Mouse (Mus musculus) heart, embryonic 12.5 days (tissue): Measurements from ENCODE around the gene Ttc30a2. TPM values are rescaled to one million over a fixed set of nuclear protein-coding genes. Genes with fewer than 3 reads are reported as not detected.

Experiments used
- ATAC-seq: fragments of 200-750 bp; cut with Nextera tagmentation; 2 replicates; pipeline ENCODE4 v1.8.0; 2017; ENCODE audit warnings: moderate TSS enrichment, moderate library complexity; ENCODE audit not compliant: insufficient number of reproducible peaks, low FRiP score
- H3K27ac ChIP-seq: fragments of 300-500 bp; sonication (generic); 2 replicates; pipeline ENCODE4 v1.5.1; 2016; ENCODE audit warnings: mild to moderate bottlenecking, moderate library complexity; ENCODE audit not compliant: poor library complexity, severe bottlenecking
- H3K27me3 ChIP-seq: fragments of 300-500 bp; sonication (generic); replicated peaks from 2 replicates; pipeline ENCODE4 v1.6.1; 2016; ENCODE audit warnings: mild to moderate bottlenecking, moderate library complexity
- H3K36me3 ChIP-seq: fragments of 300-500 bp; sonication (generic); 2 replicates; pipeline ENCODE4 v1.6.1; 2016; ENCODE audit warnings: mild to moderate bottlenecking, moderate library complexity
- H3K4me1 ChIP-seq: fragments of 300-500 bp; sonication (generic); replicated peaks from 2 replicates; pipeline ENCODE4 v1.6.1; 2016; ENCODE audit warnings: mild to moderate bottlenecking
- H3K4me2 ChIP-seq: fragments of 300-500 bp; sonication (generic); 2 replicates; pipeline ENCODE4 v1.6.1; 2016; ENCODE audit warnings: mild to moderate bottlenecking, moderate library complexity
- H3K4me3 ChIP-seq: fragments of 300-500 bp; sonication (generic); 2 replicates; pipeline ENCODE4 v1.5.1; 2016; ENCODE audit warnings: mild to moderate bottlenecking
- H3K9ac ChIP-seq: fragments of 300-500 bp; sonication (generic); 2 replicates; pipeline ENCODE4 v1.6.1; 2016; ENCODE audit warnings: mild to moderate bottlenecking, moderate library complexity
- H3K9me3 ChIP-seq: fragments of 300-500 bp; sonication (generic); replicated peaks from 2 replicates; pipeline ENCODE4 v1.6.1; 2016; ENCODE audit warnings: mild to moderate bottlenecking, moderate library complexity
- WGBS: fragments of 180-500 bp; shearing (Covaris S2); methylation state at CpG from one replicate; pipeline ENCODE4 v1.1.7; 2016; 5-methylcytosine and 5-hydroxymethylcytosine counted together
- polyA plus RNA-seq: library from polyadenylated mRNA; unstranded; fragments of >200 nt; fragmentation: Nextera tagmentation; extraction: Ambion mirVana; gene quantifications from 2 replicates; pipeline ENCODE4 v1.2.1, GENCODE M21; 2016

The Ttc30a2 gene
- polyA plus RNA-seq, 1 experiment from 2014 or later = 1.5 TPM

- H3K27ac ChIP-seq = no peak overlapping the region
- no peak for ATAC-seq
- 78% methylated on average over 5 of the region's 5 CpGs for WGBS
- H3K4me1 ChIP-seq = no peaks in the 10 kb centered on the region
- H3K4me2 ChIP-seq = no peak overlapping the region
- H3K4me3 ChIP-seq = no peak overlapping the region
- H3K9me3 ChIP-seq = no peaks in the 10 kb centered on the region
- H3K9ac ChIP-seq = no peak overlapping the region
- peaks cover 23% of the 10 kb centered on the region for H3K36me3 ChIP-seq
- no peaks in the 10 kb centered on the region for H3K27me3 ChIP-seq
Observed at GRCm38 (mm10) chr2:75926061-75926460, 51.9 kb downstream of the Ttc30a2 start.

Other genes starting within 250 kb of the Ttc30a2 start
- gene Agps, start 146.0 kb downstream of the Ttc30a2 start, polyA plus RNA-seq = 40.3 and 42.2 TPM in 2 replicates
- 9.7 and 10.7 TPM in 2 replicates for gene Ttc30b, start 39.6 kb downstream of the Ttc30a2 start, polyA plus RNA-seq
- 6.1 and 6.7 TPM in 2 replicates for gene Ttc30a1, start 3.8 kb upstream of the Ttc30a2 start, polyA plus RNA-seq